Mouse (Mus musculus) left cerebral cortex, postnatal 25 days (tissue): ENCODE measurements around the gene Rhot2. TPM values are rescaled to one million over a fixed set of nuclear protein-coding genes. Genes with fewer than 3 reads are reported as not detected.

ENCODE experiments used
- microRNA-seq, 2 experiments: library from miRNA; unstranded; fragments of <30 nt; microRNA quantifications; one replicate each; pipeline ENCODE4 v1.2.0; 2022
- total RNA-seq, 2 experiments: library from RNA; stranded (reverse); gene quantifications; 2 replicates each; pipeline ENCODE4 v1.2.3; 2021

Rhot2 gene
- total RNA-seq, 2 experiments from 2014 or later = 76.9 to 84.4 TPM

Small RNA genes lying within 50 kb of the gene (microRNA-seq; reads per million reads assigned to microRNA genes)
- 3.4 to 5.0 reads per million in 2 experiments for gene Mir3082

Other genes with a start within 250 kb of the Rhot2 start
- gene Gng13, start 127.7 kb downstream of the Rhot2 start, total RNA-seq = 100 to 1,000 TPM; 176 to 196 TPM
- gene Chtf18, start 117.4 kb downstream of the Rhot2 start, total RNA-seq = 1 to 10 TPM; 2.4 to 3.0 TPM
- gene Rpusd1, start 117.2 kb downstream of the Rhot2 start, total RNA-seq = 10 to 100 TPM; 46.9 to 48.7 TPM
- under 1 TPM in 1 of 2 experiments, not detected in 1; 0.25 TPM for gene Mslnl, start 108.8 kb downstream of the Rhot2 start, total RNA-seq
- gene Msln, start 90.5 kb downstream of the Rhot2 start, total RNA-seq = 1 to 10 TPM; 2.2 to 3.8 TPM
- gene Narfl, start 71.1 kb downstream of the Rhot2 start, total RNA-seq = 10 to 100 TPM; 33.4 to 34.4 TPM
- gene Haghl, start 59.2 kb downstream of the Rhot2 start, total RNA-seq = 100 to 1,000 TPM; 109 to 122 TPM
- under 1 TPM in 1 of 2 experiments, not detected in 1; 0.21 TPM for gene Ccdc78, start 58.3 kb downstream of the Rhot2 start, total RNA-seq
- 10 to 100 TPM; 79.7 to 82.2 TPM for gene Fam173a, start 52.0 kb downstream of the Rhot2 start, total RNA-seq
- gene AC134908.4, start 49.2 kb downstream of the Rhot2 start, total RNA-seq = 1 to 10 TPM in 1 of 2 experiments, not detected in 1; 1.0 TPM
- gene Metrn, start 47.7 kb downstream of the Rhot2 start, total RNA-seq = 10 to 100 TPM; 72.5 to 86.7 TPM
- 100 to 1,000 TPM; 648 to 673 TPM for gene Fbxl16, start 35.8 kb downstream of the Rhot2 start, total RNA-seq
- 10 to 100 TPM; 25.1 to 25.4 TPM for gene Wdr24, start 21.2 kb downstream of the Rhot2 start, total RNA-seq
- gene Jmjd8, start 16.0 kb downstream of the Rhot2 start, total RNA-seq = 10 to 100 TPM; 55.9 to 57.6 TPM
- 100 to 1,000 TPM; 171 to 173 TPM for gene Stub1, start 11.4 kb downstream of the Rhot2 start, total RNA-seq
- 10 to 100 TPM; 59.0 to 59.7 TPM for gene Rhbdl1, start 7.6 kb downstream of the Rhot2 start, total RNA-seq
- 10 to 100 TPM; 23.0 to 25.2 TPM for gene Gm20683, start 3.1 kb downstream of the Rhot2 start, total RNA-seq
- 10 to 100 TPM; 29.8 to 31.4 TPM for gene Wdr90, start 16.6 kb upstream of the Rhot2 start, total RNA-seq
- gene Mcrip2, start 23.9 kb upstream of the Rhot2 start, total RNA-seq = 10 to 100 TPM; 21.1 to 22.2 TPM
- 10 to 100 TPM; 34.8 to 38.1 TPM for gene Mettl26, start 30.2 kb upstream of the Rhot2 start, total RNA-seq
- 1 to 10 TPM; 1.3 to 2.5 TPM for gene Wfikkn1, start 36.0 kb upstream of the Rhot2 start, total RNA-seq
- gene Rab40c, start 74.9 kb upstream of the Rhot2 start, total RNA-seq = 10 to 100 TPM; 46.7 to 50.9 TPM
- 100 to 1,000 TPM; 116 to 118 TPM for gene Pigq, start 100.1 kb upstream of the Rhot2 start, total RNA-seq
- not detected for gene Nhlrc4, start 100.1 kb upstream of the Rhot2 start, total RNA-seq
- under 1 TPM in 1 of 2 experiments, not detected in 1; 0.23 TPM for gene A930017K11Rik, start 107.7 kb upstream of the Rhot2 start, total RNA-seq
- 10 to 100 TPM; 47.0 to 51.6 TPM for gene Capn15, start 140.9 kb upstream of the Rhot2 start, total RNA-seq
- 100 to 1,000 TPM in 1 of 2 experiments, 10 to 100 TPM in 1; 95.8 to 103 TPM for gene Rab11fip3, start 224.7 kb upstream of the Rhot2 start, total RNA-seq
- gene Decr2, start 245.5 kb upstream of the Rhot2 start, total RNA-seq = 10 to 100 TPM; 26.4 to 27.9 TPM